Mouse (Mus musculus) frontal cortex, postnatal 36 days (tissue): ENCODE data around the gene Jup.
A peak's percentile ranks its signal among the peaks of the same experiment; 100 is the strongest.

Experiments used
- DNase-seq, 2 experiments: peaks; one replicate each; pipeline ENCODE4 v3.0.0; 2022; ENCODE audit warnings: low spot score in 2 of 2

Jup gene

GRCm38 (mm10) chr11:100408076-100408834, 10.7 kb upstream of the Jup start:
- peak in 1 of 2 experiments; percentile 56 for DNase-seq

GRCm38 (mm10) chr11:100406995-100407705, 9.6 kb upstream of the Jup start:
- DNase-seq: no peak

- no peak for DNase-seq
Observed at GRCm38 (mm10) chr11:100406273-100406672, 8.7 kb upstream of the Jup start.

- DNase-seq: no peak
Observed at GRCm38 (mm10) chr11:100404456-100405074, 7.0 kb upstream of the Jup start.

- DNase-seq: no peak
Observed at GRCm38 (mm10) chr11:100403445-100404134, 6.0 kb upstream of the Jup start.

GRCm38 (mm10) chr11:100402682-100403081, 5.1 kb upstream of the Jup start:
- no peak for DNase-seq

- no peak for DNase-seq
Observed at GRCm38 (mm10) chr11:100402240-100402639, 4.7 kb upstream of the Jup start.

GRCm38 (mm10) chr11:100400842-100401241, 3.3 kb upstream of the Jup start:
- no peak for DNase-seq

- DNase-seq: no peak
Observed at GRCm38 (mm10) chr11:100399727-100400538, 2.4 kb upstream of the Jup start.

- no peak for DNase-seq
Observed at GRCm38 (mm10) chr11:100399320-100399719, 1.8 kb upstream of the Jup start.

GRCm38 (mm10) chr11:100398517-100398916, 954 bp upstream of the Jup start:
- no peak for DNase-seq

GRCm38 (mm10) chr11:100396886-100397599, 520 bp downstream of the Jup start:
- DNase-seq: no peak

- DNase-seq: no peak
Observed at GRCm38 (mm10) chr11:100395861-100396631, 1.5 kb downstream of the Jup start.

- DNase-seq: no peak
Observed at GRCm38 (mm10) chr11:100395200-100395599, 2.4 kb downstream of the Jup start.

GRCm38 (mm10) chr11:100394353-100395074, 3.0 kb downstream of the Jup start:
- DNase-seq: no peak

- DNase-seq: no peak
Observed at GRCm38 (mm10) chr11:100393733-100394132, 3.8 kb downstream of the Jup start.

GRCm38 (mm10) chr11:100392958-100393357, 4.6 kb downstream of the Jup start:
- peak in 1 of 2 experiments; percentile 40 for DNase-seq

GRCm38 (mm10) chr11:100391884-100392345, 5.6 kb downstream of the Jup start:
- no peak for DNase-seq
